Mouse (Mus musculus) lung, adult 2 months (tissue): ENCODE results near the gene Adh7.

ENCODE experiments used
- CTCF ChIP-seq: fragments of 200-500 bp; IDR thresholded peaks from 2 replicates; pipeline ENCODE4 v1.5.1; 2011; ENCODE audit warnings: mild to moderate bottlenecking, low read length, control low read depth; ENCODE audit not compliant: insufficient read depth
- POLR2A ChIP-seq: fragments of 200-500 bp; IDR thresholded peaks from 2 replicates; pipeline ENCODE4 v1.6.1; 2011; ENCODE audit warnings: low read depth, mild to moderate bottlenecking, control low read depth, low read length, borderline replicate concordance; ENCODE audit errors: extremely low read depth

DNA sequence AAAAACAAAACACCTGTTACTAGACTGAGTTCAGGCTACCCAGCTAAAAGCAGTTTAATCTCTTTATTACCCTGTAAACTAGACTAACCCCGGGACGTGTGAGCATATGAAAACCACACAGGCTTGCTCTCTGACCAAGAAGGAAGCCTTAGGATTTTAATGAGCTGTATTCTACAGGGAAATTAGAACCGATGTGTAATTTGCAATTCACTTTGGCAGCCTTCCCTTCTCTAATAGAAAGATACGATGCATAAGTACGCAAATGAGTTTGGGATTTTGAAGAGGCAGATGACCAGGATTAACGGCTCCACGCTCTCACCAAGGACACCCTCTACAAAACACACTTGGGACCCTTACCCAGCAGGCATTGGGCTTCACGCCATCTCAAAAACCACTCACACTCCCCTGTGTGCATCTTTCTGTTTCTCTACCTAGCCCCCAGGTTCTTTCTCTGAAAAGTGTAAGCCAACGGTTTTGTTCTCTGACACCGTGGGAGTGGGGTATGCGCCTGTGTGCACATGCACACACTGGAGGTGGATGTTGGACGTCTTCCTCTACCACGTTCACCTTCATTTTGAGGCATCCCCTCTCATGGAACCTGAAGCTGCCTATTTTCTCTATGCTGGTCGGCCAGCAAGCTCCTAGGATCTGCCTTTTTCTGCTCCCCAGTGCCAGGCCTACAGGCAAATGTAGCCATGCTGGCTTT is 24.6 kb downstream of the Adh7 start:
- TF ChIP-seq CTCF (no peak), POLR2A (no peak)
